Mouse (Mus musculus): ENCODE data around the gene Ube2l6.
"Not testable (repeated sequence)": the region's sequence is repeated elsewhere in the genome, so short reads cannot be mapped to it uniquely, and the experiment has no call there.

Gene Ube2l6

GRCm38 (mm10) chr2:84793871-84794270 is 4.8 kb upstream of the Ube2l6 start:
- no peak for DNase-seq

GRCm38 (mm10) chr2:84797833-84798492 is 665 bp upstream of the Ube2l6 start:
- DNase-seq = peak; percentile 81

GRCm38 (mm10) chr2:84799041-84799561 is 473 bp downstream of the Ube2l6 start:
- DNase-seq = peak; percentile 61

GRCm38 (mm10) chr2:84800304-84800703 is 1.7 kb downstream of the Ube2l6 start:
- DNase-seq = no peak

GRCm38 (mm10) chr2:84801223-84801622 is 2.6 kb downstream of the Ube2l6 start:
- not testable (repeated sequence) for DNase-seq

GRCm38 (mm10) chr2:84803963-84804362 is 5.3 kb downstream of the Ube2l6 start:
- DNase-seq = no peak

GRCm38 (mm10) chr2:84806546-84806945 is 7.9 kb downstream of the Ube2l6 start:
- DNase-seq = no peak

GRCm38 (mm10) chr2:84809330-84809729 is 10.7 kb downstream of the Ube2l6 start:
- DNase-seq = no peak

- no peak for DNase-seq
These were observed 11.9 kb downstream of the Ube2l6 start for GRCm38 (mm10) chr2:84810526-84810885.

GRCm38 (mm10) chr2:84810886-84811577 is 12.4 kb downstream of the Ube2l6 start:
- peak; percentile 73 for DNase-seq

GRCm38 (mm10) chr2:84811880-84812279 is 13.3 kb downstream of the Ube2l6 start:
- DNase-seq = no peak

GRCm38 (mm10) chr2:84812676-84813075 is 14.0 kb downstream of the Ube2l6 start:
- DNase-seq = no peak

- no peak for DNase-seq
These were observed 21.2 kb downstream of the Ube2l6 start for GRCm38 (mm10) chr2:84819861-84820260.

- DNase-seq = no peak
These were observed 23.9 kb downstream of the Ube2l6 start, which contains the start of gene Smtnl1 for GRCm38 (mm10) chr2:84822552-84822951. TSS of gene Smtnl1 (minus strand) at chr2:84822652.

GRCm38 (mm10) chr2:84823237-84823636 is 24.6 kb downstream of the Ube2l6 start:
- DNase-seq = no peak

GRCm38 (mm10) chr2:84826488-84827282 is 28.1 kb downstream of the Ube2l6 start, which contains the start of gene Timm10:
TSS of gene Timm10 (plus strand) at chr2:84826997.
- peak; percentile 83 for DNase-seq

GRCm38 (mm10) chr2:84827283-84827920 is 28.8 kb downstream of the Ube2l6 start:
- DNase-seq = peak; percentile 18

GRCm38 (mm10) chr2:84831666-84832391 is 33.2 kb downstream of the Ube2l6 start:
- DNase-seq = peak; percentile 70

- no peak for DNase-seq
These were observed 38.5 kb downstream of the Ube2l6 start for GRCm38 (mm10) chr2:84837107-84837506.

GRCm38 (mm10) chr2:84837817-84838592 is 39.4 kb downstream of the Ube2l6 start:
- DNase-seq = no peak

GRCm38 (mm10) chr2:84838593-84838949 is 39.9 kb downstream of the Ube2l6 start, which contains the start of gene Slc43a1:
TSS of gene Slc43a1 (plus strand) at chr2:84838850.
- no peak for DNase-seq

Measured in cerebellum, adult 11 months (tissue).